Mouse (Mus musculus) heart, adult 11 months (tissue): Measurements from ENCODE around the gene Tob2.

ENCODE experiments used
- DNase-seq: peaks from one replicate; pipeline ENCODE4 v3.0.0; 2022

The Tob2 gene

DNA sequence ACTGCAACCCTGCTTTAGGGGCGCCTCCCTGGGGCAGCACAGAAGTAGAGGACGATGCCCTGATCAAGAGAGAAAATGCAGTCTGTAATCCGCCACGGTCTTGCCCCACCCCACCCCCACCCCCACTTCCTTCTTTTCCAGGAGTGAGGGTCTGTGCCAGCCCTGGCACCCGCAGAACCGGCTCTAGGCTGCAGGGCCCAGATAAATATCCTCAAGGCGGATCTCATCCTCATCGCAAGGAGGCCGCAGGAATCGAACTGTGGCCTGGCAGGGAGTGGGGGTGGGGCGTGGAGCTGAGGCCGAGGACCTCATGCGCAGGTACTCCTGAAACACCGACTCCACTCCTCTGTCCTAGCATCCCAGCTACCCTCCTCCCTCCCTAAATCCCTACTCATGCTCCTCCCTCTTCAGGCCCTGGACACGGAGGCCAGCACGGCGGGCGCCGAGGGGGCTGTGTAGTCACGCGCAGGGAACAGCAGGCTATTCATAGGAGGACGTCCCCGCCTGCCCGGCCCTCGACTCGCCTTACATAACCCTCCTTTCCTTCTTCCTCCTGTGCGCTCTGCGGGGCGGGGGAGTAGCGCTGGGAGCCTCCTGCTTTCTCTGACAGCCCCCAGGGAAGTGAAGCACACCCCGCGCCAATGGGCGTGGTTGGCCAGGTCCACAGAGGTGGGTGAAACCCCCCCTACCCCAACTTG, 22.3 kb downstream of the Tob2 start:
- DNase-seq: peak; percentile 100

- peak; percentile 93 for DNase-seq
Observed at GRCm38 (mm10) chr15:81835007-81835880, 23.4 kb downstream of the Tob2 start.

- DNase-seq: peak; percentile 99
Observed at GRCm38 (mm10) chr15:81834171-81834841, 24.3 kb downstream of the Tob2 start.

DNA sequence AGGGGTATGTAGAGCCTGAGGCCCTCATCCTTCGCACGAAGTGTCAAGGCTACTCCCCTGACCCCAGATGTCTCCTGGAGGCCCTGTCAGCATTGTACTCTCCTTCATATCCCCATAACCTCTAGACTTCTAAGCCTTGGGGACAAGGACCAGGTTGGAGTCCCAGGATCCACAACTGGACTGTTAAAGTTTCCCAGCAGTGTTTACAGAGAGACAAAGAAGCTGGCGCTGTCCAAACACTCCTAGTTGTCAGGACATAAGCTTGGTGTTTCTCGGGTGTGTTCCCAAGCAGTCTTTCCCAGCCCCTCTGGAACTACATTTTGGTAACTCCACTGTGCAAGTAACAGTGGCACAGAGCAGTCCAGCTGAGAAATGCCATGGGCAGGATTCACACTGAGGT, 25.1 kb downstream of the Tob2 start:
- DNase-seq: peak; percentile 90

DNA sequence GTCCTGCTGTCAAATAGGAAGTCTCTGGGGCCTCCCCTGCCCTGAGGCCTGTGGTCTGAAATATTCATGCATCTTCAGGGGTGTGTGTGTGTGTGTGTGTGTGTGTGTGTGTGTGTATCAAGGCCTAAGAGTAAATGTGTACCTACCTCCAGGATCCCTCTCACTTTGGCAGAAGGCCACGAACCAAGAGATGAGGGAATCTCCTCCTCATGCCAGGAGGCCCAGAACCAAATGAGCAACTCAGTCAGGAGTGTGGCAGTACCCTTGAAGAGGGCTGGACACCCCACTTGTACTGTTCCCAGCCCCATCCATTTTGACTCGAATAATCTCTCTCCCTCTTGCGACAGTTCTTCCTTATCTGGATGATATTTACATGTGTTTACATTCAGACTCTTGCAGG, 26.4 kb downstream of the Tob2 start:
- DNase-seq: peak; percentile 93

- peak; percentile 99 for DNase-seq
Observed at GRCm38 (mm10) chr15:81831136-81831825, 27.3 kb downstream of the Tob2 start.

DNA sequence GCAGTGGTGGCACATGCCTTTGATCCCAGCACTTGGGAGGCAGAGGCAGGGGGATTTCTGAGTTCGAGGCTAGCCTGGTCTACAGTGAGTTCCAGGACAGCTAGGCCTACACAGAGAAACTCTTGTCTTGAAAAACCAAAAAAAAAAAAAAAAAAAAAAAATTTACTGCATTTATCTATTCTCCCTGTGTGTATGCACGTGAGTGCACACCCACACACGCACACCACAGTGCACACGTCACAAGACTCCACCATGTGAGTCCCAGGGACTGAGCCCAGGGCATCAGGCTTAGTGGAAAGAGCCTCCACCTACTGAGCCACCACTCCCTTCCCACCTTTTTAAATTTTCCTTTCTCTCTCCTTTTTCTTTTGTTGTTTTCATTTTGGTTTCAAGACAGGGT, 28.1 kb downstream of the Tob2 start:
- no peak for DNase-seq

DNA sequence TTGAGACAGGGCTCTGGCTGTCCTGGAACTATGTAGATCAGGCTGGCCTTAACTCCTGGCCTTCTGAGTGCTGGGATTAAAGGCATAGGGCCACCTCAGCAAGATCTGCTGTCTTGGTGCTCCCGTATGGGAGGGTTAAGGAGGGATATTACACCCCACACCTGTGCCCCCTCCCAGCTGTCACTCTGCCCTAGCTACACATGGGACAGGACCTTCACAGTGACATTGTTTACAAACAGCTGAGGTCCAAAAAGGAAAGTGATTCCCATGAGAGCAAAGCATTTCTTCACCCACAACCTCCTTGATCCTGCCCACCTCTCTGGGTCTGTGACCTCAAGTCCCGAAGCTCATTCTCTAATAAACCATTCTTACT, 29.4 kb downstream of the Tob2 start:
- DNase-seq: no peak

DNA sequence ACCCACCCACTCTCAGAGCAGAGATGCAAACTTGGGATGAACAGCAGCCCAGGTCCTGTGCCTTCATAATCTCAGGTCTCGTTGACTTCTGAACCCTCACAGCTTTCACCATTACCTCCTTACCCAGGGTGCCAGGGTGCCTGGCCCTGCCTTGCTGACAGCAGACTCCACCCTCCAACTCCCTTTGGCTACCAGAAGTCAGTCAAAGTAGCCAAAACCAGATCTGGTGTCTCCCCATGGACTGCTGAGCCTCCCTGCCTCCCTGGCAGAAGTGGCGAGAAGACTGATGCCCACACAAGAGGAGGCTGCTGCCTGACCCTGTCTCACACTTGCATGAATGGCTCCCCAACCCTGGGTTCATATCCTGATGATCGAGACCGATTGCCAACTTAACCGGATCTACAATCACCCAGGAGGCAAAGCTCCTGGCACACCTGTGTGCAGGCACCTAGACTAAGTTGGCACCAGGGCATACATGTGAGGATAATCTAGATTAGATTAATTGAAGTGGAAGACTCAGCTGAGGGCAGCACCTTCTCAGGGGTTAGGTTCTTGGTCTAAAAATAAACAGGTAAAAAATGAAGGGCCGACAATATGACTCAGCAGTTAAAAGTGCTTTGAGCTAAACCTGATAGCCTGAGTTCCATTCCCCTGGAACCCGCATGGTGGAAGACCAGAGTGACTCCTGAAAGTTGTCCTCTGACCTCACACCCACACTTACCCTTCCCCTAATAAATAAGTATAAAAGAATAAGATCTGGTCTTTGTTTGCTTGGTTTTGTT, 30.0 kb downstream of the Tob2 start:
- DNase-seq: peak; percentile 91

DNA sequence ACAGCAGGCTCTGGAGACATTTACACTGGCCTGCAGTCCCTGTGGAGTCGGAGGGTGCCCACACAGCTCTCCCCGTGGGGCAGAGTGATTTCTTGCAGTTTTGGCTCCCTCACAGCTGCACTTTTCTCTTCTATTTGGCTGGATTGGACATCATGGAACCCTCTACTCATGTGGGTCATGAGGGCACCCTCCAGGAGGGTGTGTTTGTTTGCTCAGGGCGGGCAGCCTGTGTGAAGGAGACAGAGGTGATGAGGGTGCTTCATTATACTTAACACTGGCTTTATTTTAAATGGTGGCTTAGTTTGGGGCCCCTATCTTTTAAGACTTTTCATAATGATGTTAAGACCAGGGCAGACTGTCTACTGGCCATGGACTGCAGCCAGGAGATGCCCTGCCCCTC, 33.8 kb downstream of the Tob2 start:
- DNase-seq: no peak

DNA sequence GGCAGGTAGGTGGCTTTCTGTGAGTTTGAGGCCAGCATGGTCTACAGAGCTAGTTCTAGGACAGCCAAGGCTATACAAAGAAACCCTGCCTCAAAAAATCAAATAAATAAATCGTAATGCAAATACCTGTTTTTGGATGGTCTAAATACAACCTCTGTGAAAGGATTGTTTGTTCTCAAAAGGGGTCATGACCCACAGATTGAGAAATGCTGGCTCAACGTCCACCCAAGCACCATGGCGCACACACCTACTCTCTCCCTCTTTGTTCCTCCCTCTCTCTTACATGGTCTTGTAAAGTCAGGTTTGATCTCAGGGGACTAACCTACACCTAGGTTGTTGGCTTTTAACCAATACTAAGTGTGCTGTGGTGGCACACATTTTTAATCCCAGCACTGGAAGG, 36.0 kb downstream of the Tob2 start:
- DNase-seq: no peak

DNA sequence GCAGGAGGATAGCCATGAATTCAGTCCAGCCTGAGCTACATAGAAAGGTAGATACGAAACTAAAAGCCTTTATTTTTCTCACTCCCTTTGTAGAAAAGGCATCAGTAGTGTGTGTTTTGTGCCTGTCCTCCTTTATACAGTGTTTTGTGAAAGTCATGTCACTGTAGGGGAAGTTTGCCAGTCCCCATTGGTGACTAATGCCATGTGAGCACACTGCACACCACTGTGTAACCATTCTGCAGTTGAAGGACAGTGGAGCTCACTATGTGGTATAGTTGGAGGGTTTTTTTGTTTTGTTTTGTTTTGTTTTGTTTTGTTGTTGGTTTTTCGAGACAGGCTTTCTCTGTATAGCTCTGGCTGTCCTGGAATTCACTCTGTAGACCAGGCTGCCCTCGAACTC, 40.2 kb downstream of the Tob2 start:
- DNase-seq: no peak

DNA sequence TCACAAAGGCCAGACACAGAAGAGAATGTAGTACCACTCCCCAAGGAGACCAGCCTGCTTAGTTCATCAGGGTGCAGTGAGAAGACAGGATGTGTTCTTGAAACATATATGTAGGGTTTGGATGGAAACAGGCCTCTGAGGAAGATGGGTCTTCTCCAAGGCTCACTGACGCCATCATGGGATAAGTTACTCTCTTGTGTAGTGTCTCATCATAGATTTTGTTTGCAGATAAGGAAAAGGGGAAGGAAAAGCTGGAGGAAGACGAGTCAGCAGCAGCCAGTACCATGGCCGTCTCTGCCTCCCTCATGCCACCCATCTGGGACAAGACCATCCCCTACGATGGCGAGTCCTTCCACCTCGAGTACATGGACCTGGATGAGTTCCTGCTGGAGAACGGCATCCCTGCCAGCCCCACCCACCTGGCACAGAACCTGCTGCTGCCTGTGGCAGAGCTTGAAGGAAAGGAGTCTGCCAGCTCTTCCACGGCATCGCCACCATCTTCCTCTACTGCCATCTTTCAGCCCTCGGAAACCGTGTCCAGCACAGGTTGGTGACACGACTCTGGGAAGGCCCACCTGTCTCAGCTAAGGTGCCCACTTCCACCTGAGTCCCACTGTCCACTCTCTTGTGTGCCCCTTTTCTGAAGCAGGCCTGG, 43.8 kb downstream of the Tob2 start:
- peak; percentile 94 for DNase-seq

DNA sequence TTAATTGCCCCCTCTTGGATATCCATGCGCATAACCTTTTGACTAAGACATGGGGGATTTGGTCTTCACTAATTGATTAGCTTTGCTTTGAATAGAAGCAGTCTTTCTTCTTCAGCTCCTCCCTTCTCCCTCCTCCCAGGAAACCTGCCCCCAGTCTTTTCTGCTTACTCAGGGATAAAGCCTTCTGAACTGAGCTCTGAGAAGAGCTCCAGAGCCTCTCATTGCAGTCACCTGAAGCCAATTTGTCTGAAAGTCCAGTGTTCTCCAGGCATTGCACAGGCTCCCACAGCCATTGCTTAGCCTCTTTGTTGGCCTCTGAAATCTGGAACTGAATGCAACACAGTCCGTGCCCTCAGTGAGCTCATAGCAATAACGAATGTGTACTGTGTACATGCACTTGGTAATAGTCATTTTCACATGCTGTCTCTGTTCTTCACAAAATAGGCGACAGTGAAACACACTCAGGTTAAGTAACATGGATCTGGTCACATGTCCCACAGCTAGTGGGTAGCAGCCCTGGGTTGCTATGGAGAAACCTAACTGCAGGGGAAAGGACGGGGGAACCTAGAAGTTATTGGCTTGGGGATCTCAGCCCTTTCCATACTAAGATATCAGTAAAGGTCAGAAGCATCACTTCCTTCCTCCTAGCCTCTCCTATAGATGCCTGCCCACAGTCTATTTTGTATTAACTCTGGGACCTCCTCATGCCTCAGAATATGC, 44.5 kb downstream of the Tob2 start:
- DNase-seq: no peak

DNA sequence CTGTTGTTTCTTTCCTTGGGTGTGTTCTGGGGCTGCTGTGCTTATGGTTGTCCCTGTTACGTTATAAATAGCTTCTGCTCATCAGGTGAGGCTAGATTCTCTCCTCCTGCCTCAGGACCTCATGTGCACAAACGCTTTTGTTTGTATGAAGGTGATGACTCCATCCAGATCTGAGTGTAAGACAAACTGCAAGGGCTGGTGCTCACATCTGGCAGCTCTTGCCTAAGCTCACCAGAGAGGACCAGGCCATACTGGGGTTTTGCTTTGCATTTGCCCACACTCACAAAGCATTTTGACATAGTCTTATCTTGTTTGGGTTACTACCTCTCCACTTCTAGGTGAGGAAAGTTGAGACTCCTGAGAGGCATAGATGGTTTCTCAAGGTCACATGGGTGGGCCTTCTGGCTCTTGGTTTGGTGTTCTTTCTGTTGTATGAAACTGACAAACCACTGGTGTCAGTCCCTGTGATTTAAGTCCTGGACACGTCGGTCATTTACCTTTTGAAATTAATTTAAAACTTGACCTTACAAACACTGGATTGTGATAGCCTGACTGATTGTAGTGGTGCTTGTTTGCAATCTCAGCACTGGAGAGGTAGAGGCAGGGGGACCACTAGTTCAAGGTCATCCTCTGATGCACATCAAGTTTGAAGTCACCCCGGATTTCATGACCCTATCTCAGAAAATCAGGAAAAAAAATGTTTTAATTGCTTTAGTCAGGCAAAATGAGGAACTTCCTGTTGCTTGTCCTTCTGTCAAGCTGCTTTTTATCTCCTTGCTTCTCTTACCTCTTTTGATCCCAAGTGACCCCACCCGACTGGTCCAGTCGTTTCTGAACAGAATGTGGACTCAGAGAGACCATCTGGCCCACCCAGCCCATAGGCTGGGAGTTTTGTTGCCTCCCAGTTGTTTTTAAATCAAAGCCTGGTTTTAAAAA, 45.6 kb downstream of the Tob2 start:
- DNase-seq: peak; percentile 92

DNA sequence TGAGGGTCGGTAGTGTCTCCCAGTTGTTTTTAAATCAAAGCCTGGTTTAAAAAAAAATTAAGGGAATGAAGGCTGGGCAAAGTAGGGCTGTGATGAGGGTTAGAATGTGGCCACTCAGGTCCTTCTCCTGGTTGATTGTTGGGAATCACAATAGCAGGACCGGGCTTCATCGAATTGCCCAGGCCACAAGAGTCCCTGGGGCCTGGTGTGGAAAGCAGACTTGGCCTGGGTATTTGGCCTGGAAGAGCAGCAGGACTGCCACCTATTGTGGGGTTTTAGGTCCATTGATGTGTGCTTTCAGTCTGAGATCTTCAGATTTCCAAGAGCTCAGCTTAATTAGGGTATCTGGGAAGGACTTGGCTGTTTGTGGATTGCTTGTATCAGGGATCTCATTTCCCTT, 46.3 kb downstream of the Tob2 start:
- peak; percentile 95 for DNase-seq

DNA sequence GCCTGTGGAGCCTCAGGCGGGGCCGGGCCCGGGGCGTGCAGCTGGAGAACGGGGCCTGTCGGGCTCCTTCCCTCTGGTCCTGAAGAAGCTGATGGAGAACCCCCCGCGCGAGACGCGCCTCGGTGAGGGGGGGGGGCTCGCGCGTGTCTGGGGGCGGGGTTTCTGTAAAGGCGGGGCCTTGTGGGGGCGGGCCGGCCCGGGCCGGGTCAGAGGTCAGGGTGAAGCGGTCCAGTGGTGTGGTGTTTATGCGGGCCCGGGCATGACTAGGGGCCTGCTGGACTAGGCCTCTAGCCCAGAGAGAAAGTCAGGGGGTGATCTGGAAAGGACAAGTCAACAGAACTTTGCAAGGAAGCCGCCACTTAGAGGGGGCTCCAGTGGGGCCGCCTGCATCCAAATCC, 47.0 kb downstream of the Tob2 start:
- DNase-seq: no peak

GRCm38 (mm10) chr15:81810671-81811598, 47.7 kb downstream of the Tob2 start:
- DNase-seq: peak; percentile 100

- DNase-seq: peak; percentile 100
Observed at GRCm38 (mm10) chr15:81810150-81810549, 48.4 kb downstream of the Tob2 start.
